Mouse (Mus musculus) neural tube, embryonic 13.5 days (tissue): ENCODE data around the gene Sar1a. TPM values are rescaled to one million over a fixed set of nuclear protein-coding genes. Genes with fewer than 3 reads are reported as not detected.
A peak's percentile ranks its signal among the peaks of the same experiment; 100 is the strongest.

Experiments
- ATAC-seq: fragments of 200-750 bp; cut with Nextera tagmentation; 2 replicates; pipeline ENCODE4 v1.8.0; 2017; ENCODE audit warnings: low read depth, mild to moderate bottlenecking, moderate TSS enrichment, moderate library complexity
- H3K27ac ChIP-seq: fragments of 300-500 bp; sonication (generic); replicated peaks from 2 replicates; pipeline ENCODE4 v1.5.1; 2015; ENCODE audit warnings: moderate library complexity, mild to moderate bottlenecking, inconsistent platforms
- H3K27me3 ChIP-seq: fragments of 300-500 bp; sonication (generic); 2 replicates; pipeline ENCODE4 v1.6.1; 2015; ENCODE audit warnings: mild to moderate bottlenecking, inconsistent platforms
- H3K36me3 ChIP-seq: fragments of 300-500 bp; sonication (generic); 2 replicates; pipeline ENCODE4 v1.6.1; 2015; ENCODE audit warnings: mild to moderate bottlenecking, inconsistent platforms
- H3K4me1 ChIP-seq: fragments of 300-500 bp; sonication (generic); replicated peaks from 2 replicates; pipeline ENCODE4 v1.6.1; 2015; ENCODE audit warnings: inconsistent platforms
- H3K4me2 ChIP-seq: fragments of 300-500 bp; sonication (generic); 2 replicates; pipeline ENCODE4 v1.6.1; 2015; ENCODE audit warnings: inconsistent platforms, mild to moderate bottlenecking, moderate library complexity
- H3K4me3 ChIP-seq: fragments of 300-500 bp; sonication (generic); 2 replicates; pipeline ENCODE4 v1.5.1; 2015; ENCODE audit warnings: mild to moderate bottlenecking, inconsistent platforms
- H3K9ac ChIP-seq: fragments of 300-500 bp; sonication (generic); 2 replicates; pipeline ENCODE4 v1.6.1; 2015; ENCODE audit warnings: moderate library complexity, mild to moderate bottlenecking, inconsistent platforms
- H3K9me3 ChIP-seq: fragments of 300-500 bp; sonication (generic); 2 replicates; pipeline ENCODE4 v1.6.1; 2016; ENCODE audit warnings: inconsistent platforms
- WGBS: fragments of 180-500 bp; shearing (Covaris S2); methylation state at CpG from one replicate; pipeline ENCODE4 v1.1.7; 2015; 5-methylcytosine and 5-hydroxymethylcytosine counted together
- polyA plus RNA-seq: library from polyadenylated mRNA; unstranded; fragments of >200 nt; fragmentation: Nextera tagmentation; extraction: Ambion mirVana; gene quantifications from 2 replicates; pipeline ENCODE4 v1.2.1, GENCODE M21; 2015

The Sar1a gene
- 192 and 203 TPM in 2 replicates for polyA plus RNA-seq

GRCm38 (mm10) chr10:61680015-61680913 lies at the start of gene Sar1a:
Sar1a (plus strand) TSS chr10:61680299.
- WGBS = under 1% methylated on average over 80 of the region's 84 CpGs
- peaks cover 14% of the 10 kb centered on the region for H3K36me3 ChIP-seq
- ATAC-seq = peak; percentile 100

GRCm38 (mm10) chr10:61632445-61632844 lies 47.7 kb upstream of the Sar1a start:
- Histone ChIP-seq H3K27me3 (0 out of 2 replicates have a peak, but pooled peaks cover 4% of the 10 kb centered on the region), H3K4me1 (no peaks in the 10 kb centered on the region), H3K9me3 (no peaks in the 10 kb centered on the region), H3K4me2 (no peak overlapping the region), H3K36me3 (no peaks in the 10 kb centered on the region), H3K4me3 (no peak overlapping the region), H3K27ac (no peak overlapping the region), H3K9ac (no peak overlapping the region)
- 83% methylated on average over 10 of the region's 10 CpGs for WGBS
- ATAC-seq = no peak

More at GRCm38 (mm10) chr10:61680015-61680913, at the start of gene Sar1a:
- peak within 1 kb of the TSS; percentile 94 for H3K4me3 ChIP-seq
- H3K4me2 ChIP-seq = peak within 1 kb of the TSS; percentile 88
- peak within 1 kb of the TSS; percentile 86 for H3K27ac ChIP-seq
- H3K4me1 ChIP-seq = peaks cover 31% of the 10 kb centered on the region
- H3K9ac ChIP-seq = peak within 1 kb of the TSS; percentile 96
- no peaks in the 10 kb centered on the region for H3K9me3 ChIP-seq
- H3K27me3 ChIP-seq = no peaks in the 10 kb centered on the region

GRCm38 (mm10) chr10:61637055-61637454 lies 43.0 kb upstream of the Sar1a start:
- H3K4me2 ChIP-seq = no peak overlapping the region
- H3K36me3 ChIP-seq = no peaks in the 10 kb centered on the region
- WGBS = 78% methylated on average over 7 of the region's 7 CpGs
- H3K27me3 ChIP-seq = 0 out of 2 replicates have a peak, but pooled peaks cover 4% of the 10 kb centered on the region
- no peaks in the 10 kb centered on the region for H3K9me3 ChIP-seq
- no peak overlapping the region for H3K9ac ChIP-seq
- no peak for ATAC-seq
- H3K27ac ChIP-seq = no peak overlapping the region
- H3K4me3 ChIP-seq = no peak overlapping the region
- H3K4me1 ChIP-seq = no peaks in the 10 kb centered on the region

DNA sequence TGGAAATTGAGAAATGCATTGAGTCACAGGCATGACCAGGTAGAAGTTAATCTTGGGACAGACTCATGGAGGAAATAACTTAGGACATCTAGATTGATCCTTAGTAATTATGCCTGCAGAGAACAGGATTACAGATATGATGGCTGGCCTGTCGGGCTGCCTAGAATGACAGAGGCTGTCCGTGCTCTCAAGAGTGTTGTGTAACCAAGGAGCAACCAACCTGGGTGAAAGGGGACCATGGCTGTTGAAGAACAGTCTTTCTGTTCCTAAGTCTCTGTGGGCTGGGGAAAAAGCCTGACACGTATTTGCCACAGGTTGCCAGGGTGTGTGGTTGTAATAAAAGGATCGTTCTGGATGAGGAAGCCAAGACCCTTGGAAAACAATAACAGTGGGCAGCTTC lies 39.7 kb upstream of the Sar1a start:
- no peaks in the 10 kb centered on the region for H3K9me3 ChIP-seq
- no peak overlapping the region for H3K4me3 ChIP-seq
- H3K9ac ChIP-seq = no peak overlapping the region
- H3K27me3 ChIP-seq = 0 out of 2 replicates have a peak, but pooled peaks cover 4% of the 10 kb centered on the region
- H3K4me1 ChIP-seq = no peaks in the 10 kb centered on the region
- no peak for ATAC-seq
- no peak overlapping the region for H3K27ac ChIP-seq
- WGBS = 74% methylated on average over 4 of the region's 4 CpGs
- no peaks in the 10 kb centered on the region for H3K36me3 ChIP-seq
- H3K4me2 ChIP-seq = no peak overlapping the region

DNA sequence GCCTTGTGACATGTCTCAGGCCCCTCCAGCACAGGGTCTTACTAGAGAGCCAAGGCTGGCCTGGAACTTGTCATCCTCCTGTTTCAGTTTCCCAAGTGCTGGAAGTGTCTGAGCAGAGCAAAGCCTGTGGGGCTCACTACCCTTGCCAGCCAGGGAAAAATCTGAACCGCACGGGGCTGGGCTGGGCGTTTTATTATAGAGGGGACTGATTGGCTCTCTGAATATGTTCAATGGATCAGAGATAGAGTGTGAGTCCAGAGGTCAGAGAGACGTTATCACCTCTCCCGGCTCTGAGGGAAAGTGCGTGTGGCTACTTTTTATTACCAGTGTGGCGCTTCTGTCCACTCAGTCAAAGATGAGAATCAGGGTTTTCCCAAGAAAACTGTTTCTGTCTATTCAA lies 33.5 kb upstream of the Sar1a start:
- Histone ChIP-seq H3K27me3 (no peaks in the 10 kb centered on the region), H3K27ac (no peak overlapping the region)
- WGBS = 59% methylated on average over 7 of the region's 7 CpGs

GRCm38 (mm10) chr10:61647790-61648736 lies 32.0 kb upstream of the Sar1a start, which contains the start of gene Ppa1:
Ppa1 (plus strand) TSS chr10:61648552.
- H3K9ac ChIP-seq = peak within 1 kb of the TSS; percentile 90
- ATAC-seq = peak; percentile 99
- H3K27ac ChIP-seq = peak within 1 kb of the TSS; percentile 89
- 3% methylated on average over 46 of the region's 50 CpGs for WGBS
- H3K4me1 ChIP-seq = peaks cover 23% of the 10 kb centered on the region
- peak within 1 kb of the TSS; percentile 92 for H3K4me2 ChIP-seq
- peaks cover 13% of the 10 kb centered on the region; the same call in 1 of the 2 replicates for H3K36me3 ChIP-seq
- H3K9me3 ChIP-seq = no peaks in the 10 kb centered on the region
- H3K27me3 ChIP-seq = no peaks in the 10 kb centered on the region
- peak within 1 kb of the TSS; percentile 82 for H3K4me3 ChIP-seq

More for the DNA sequence above, 33.5 kb upstream of the Sar1a start:
- no peak overlapping the region for H3K4me3 ChIP-seq
- H3K36me3 ChIP-seq = 0 out of 2 replicates have a peak, but pooled peaks cover under 1% of the 10 kb centered on the region
- no peaks in the 10 kb centered on the region for H3K9me3 ChIP-seq
- H3K4me2 ChIP-seq = no peak overlapping the region
- ATAC-seq = no peak
- H3K9ac ChIP-seq = no peak overlapping the region
- H3K4me1 ChIP-seq = peaks cover 23% of the 10 kb centered on the region

GRCm38 (mm10) chr10:61648737-61649645 lies 31.1 kb upstream of the Sar1a start:
- Histone ChIP-seq H3K9ac (peak overlapping the region; percentile 90), H3K9me3 (no peaks in the 10 kb centered on the region), H3K4me1 (peaks cover 23% of the 10 kb centered on the region), H3K4me2 (peak overlapping the region; percentile 92), H3K36me3 (peaks cover 22% of the 10 kb centered on the region), H3K27ac (peak overlapping the region; percentile 89), H3K4me3 (peak overlapping the region; percentile 82), H3K27me3 (no peaks in the 10 kb centered on the region)
- 1% methylated on average over 45 of the region's 49 CpGs for WGBS
- ATAC-seq = peak; percentile 78

- Histone ChIP-seq H3K36me3 (peaks cover 42% of the 10 kb centered on the region), H3K9me3 (no peaks in the 10 kb centered on the region), H3K4me2 (no peak overlapping the region), H3K4me1 (peaks cover 17% of the 10 kb centered on the region), H3K4me3 (no peak overlapping the region), H3K9ac (no peak overlapping the region), H3K27me3 (no peaks in the 10 kb centered on the region), H3K27ac (no peak overlapping the region)
- ATAC-seq = no peak
- 93% methylated on average over 4 of the region's 4 CpGs for WGBS
Measured at GRCm38 (mm10) chr10:61654105-61654504, 26.0 kb upstream of the Sar1a start.

- Histone ChIP-seq H3K4me2 (no peak overlapping the region), H3K27me3 (no peaks in the 10 kb centered on the region), H3K36me3 (peaks cover 48% of the 10 kb centered on the region), H3K4me3 (no peak overlapping the region), H3K9me3 (no peaks in the 10 kb centered on the region), H3K4me1 (peaks cover 11% of the 10 kb centered on the region; the same call in 1 of the 2 replicates), H3K9ac (no peak overlapping the region), H3K27ac (no peak overlapping the region)
- WGBS = 94% methylated on average over 7 of the region's 7 CpGs
- ATAC-seq = no peak
Measured at GRCm38 (mm10) chr10:61654691-61655090, 25.4 kb upstream of the Sar1a start.

GRCm38 (mm10) chr10:61655188-61655587 lies 24.9 kb upstream of the Sar1a start:
- H3K4me3 ChIP-seq = no peak overlapping the region
- no peaks in the 10 kb centered on the region for H3K27me3 ChIP-seq
- H3K4me1 ChIP-seq = peaks cover 6% of the 10 kb centered on the region; the same call in 1 of the 2 replicates
- no peak overlapping the region for H3K4me2 ChIP-seq
- peaks cover 53% of the 10 kb centered on the region for H3K36me3 ChIP-seq
- no peak overlapping the region for H3K27ac ChIP-seq
- ATAC-seq = no peak
- H3K9me3 ChIP-seq = no peaks in the 10 kb centered on the region
- WGBS = 99% methylated on average over 3 of the region's 3 CpGs
- no peak overlapping the region for H3K9ac ChIP-seq
